Mouse (Mus musculus): ENCODE measurements around the gene Anks1b.

GRCm38 (mm10) chr10:90697413-90697812 is 824.1 kb downstream of the Anks1b start:
- no peak for TF ChIP-seq EP300 (IDR thresholded peaks at IDR 0.05)
- no peak for TF ChIP-seq CTCF (IDR thresholded peaks at IDR 0.05)

All from lung, postnatal 0 days (tissue).